Mouse (Mus musculus) B cell, adult 2 months (primary cell): Measurements from ENCODE around the gene Tnr.
"Not testable (repeated sequence)": the region's sequence is repeated elsewhere in the genome, so short reads cannot be mapped to it uniquely, and the experiment has no call there.

Source experiments
- DNase-seq, 2 experiments: peaks; one replicate each; pipeline ENCODE4 v3.0.0; 2022

Gene Tnr

GRCm38 (mm10) chr1:159889012-159889765 lies 365.6 kb downstream of the Tnr start:
- no peak for DNase-seq

- DNase-seq = no peak
Observed at GRCm38 (mm10) chr1:159890524-159890923, 367.0 kb downstream of the Tnr start.

GRCm38 (mm10) chr1:159895094-159895493 lies 371.5 kb downstream of the Tnr start:
- no peak for DNase-seq

DNA sequence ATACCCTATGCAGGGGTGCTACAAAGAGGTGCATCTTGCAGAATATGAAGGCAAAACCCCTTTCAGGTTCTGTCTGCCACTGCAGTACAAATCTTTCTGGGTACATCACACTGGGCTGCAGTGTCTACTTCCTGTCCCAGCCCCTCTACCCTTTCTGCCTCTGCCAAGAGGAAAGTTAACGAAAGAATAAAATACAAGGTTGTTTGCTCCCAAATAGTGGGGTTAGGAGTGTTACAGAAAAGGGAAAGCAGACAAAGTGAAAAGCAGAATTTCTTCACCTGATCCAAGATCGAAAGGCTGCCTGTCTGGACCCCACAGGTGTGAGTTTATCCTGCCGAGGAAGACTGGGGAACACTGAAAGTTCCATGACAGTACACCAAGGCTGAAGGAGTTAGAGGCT lies 376.4 kb downstream of the Tnr start:
- DNase-seq = no peak

- no peak for DNase-seq
Observed at GRCm38 (mm10) chr1:159900639-159901038, 377.1 kb downstream of the Tnr start.

DNA sequence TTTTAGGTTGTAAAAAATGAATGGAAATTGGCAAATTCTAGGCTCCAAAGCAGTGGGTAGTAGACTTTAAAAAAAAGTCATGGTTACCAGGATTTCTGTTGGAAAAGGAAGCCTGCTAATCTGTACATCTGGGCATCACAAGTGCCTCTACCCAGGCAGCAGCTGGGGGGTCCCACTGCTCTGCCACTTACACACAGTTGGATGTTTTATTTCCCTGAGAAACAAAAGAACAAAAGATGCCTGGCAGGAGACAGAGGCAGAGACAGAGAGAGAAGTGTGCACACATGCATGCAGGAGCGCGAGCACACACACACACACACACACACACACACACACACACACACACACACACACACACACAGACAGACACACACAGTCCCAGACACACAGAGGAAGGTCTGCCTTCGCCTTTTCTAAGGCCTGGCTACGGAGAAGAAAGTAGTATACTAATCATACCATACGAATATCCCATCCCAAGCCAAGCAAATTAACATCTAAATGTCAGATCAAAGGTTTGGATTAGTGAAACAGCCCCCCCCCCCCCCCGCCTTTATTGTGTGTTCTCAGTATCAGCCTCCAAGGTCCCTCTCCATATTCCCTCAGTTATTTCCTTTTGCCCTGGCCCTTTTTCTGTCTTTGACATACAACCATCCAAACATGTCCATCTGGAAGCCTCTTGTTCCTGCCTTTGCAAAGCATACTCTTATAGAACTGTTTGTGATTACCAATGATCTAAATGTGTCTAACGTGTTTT lies 378.0 kb downstream of the Tnr start:
- DNase-seq = no peak

- no peak for DNase-seq
Observed at GRCm38 (mm10) chr1:159902120-159902497, 378.5 kb downstream of the Tnr start.

GRCm38 (mm10) chr1:159911006-159911405 lies 387.4 kb downstream of the Tnr start:
- DNase-seq = peak; percentile 82 to 85

DNA sequence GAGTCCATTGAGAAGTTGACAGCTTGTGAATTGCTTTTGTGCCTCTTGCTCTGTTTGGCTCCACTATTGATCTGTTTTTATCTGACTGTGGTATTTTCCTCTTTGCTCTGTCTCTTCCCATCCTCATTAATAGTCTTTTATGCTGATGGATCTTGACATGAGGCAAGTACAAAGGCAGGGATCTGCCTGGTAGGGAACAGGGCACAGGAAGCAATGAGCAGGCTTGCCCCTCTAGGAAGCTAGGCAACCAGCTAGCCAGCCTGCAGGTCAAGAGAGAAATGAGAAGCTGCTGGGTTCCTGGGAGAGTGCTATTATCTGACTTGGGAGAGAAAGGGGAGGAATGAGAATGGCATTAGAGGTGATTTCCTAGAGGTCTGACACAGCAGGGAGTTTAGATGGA lies 391.2 kb downstream of the Tnr start:
- DNase-seq = no peak

DNA sequence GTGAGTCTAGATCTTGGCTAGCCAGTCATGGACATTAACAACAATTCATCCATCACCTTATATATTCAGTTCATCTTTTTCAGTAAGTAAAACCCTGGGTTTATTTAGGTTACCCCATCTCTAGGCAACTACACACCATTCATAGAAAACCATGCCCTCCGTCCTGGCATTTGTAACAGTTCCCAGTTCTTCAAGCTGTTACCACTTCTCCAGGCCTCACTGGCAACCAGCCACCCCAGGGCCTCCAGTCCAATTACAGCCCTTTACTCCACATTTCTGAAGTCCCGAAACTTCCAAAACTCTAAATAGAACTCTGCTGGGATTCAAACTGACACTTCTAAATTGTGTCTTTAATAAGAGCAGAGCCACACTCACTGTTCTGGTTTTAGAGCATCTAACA lies 397.0 kb downstream of the Tnr start:
- no peak for DNase-seq

- DNase-seq = no peak
Observed at GRCm38 (mm10) chr1:159923010-159923409, 399.4 kb downstream of the Tnr start.

GRCm38 (mm10) chr1:159924105-159924504 lies 400.5 kb downstream of the Tnr start:
- no peak for DNase-seq

DNA sequence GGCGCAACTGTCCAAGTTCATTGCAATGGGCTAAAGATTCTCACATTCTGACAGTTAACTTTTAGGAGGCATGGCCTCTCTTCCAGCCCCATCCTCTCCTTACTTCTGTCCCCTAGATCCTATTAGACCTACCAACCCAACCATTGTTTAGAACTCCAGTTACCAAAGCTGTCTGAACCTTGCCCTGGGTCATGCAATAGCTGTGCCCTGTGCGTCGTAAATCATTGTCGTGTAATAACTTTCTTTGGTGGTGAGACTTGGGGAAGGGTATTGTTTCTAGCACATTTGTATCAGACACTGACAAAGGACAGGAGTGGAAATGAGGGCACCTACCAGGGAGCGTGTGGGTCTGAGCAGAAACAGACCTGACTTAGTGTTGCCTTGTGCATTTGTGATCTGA lies 401.1 kb downstream of the Tnr start:
- no peak for DNase-seq

GRCm38 (mm10) chr1:159928681-159929335 lies 405.2 kb downstream of the Tnr start:
- DNase-seq = no peak

GRCm38 (mm10) chr1:159932092-159932491 lies 408.5 kb downstream of the Tnr start:
- no peak for DNase-seq

DNA sequence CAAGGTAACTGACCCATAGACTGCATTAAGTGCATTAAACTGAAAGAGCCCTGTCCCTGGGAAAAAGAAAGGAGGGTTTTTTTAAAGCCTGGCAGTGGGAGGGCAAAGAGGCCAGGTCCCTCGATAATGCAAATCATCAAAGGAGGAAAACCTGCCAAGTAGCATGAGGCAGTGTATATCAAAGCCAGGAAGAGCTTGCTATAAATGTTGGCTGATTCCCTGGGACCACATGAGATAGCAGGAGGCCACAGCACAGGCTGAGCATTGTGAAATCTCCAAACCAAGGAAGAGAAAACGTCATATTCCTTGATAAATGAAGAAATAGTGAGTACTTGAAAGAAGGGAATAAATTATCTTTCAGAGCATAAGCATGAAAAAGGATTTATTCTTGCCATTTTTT lies 409.0 kb downstream of the Tnr start:
- no peak for DNase-seq

GRCm38 (mm10) chr1:159938449-159938848 lies 414.9 kb downstream of the Tnr start:
- DNase-seq = peak in 1 of 2 experiments; percentile 7

DNA sequence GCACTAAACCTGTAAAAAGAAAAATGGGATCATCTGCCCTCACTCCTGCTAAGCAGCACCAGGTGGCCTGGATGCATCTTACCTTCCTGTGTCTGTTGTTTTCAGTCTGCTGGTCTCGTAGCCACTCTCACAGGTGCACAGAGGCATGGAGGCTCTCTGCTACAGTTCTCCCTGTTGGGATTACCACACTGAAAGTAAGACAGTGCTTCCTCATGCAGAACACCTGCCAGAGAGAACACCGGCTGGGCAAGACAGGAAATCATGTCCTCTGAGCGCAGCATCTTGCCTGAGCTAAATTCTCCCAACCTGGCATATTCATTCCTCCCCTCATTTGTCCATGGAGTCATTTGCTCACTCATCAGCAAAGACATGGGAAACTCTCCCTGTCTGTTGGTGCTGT lies 415.8 kb downstream of the Tnr start:
- DNase-seq = peak; percentile 16 to 26

- DNase-seq = peak; percentile 31 to 39
Observed at GRCm38 (mm10) chr1:159953526-159953925, 430.0 kb downstream of the Tnr start.

DNA sequence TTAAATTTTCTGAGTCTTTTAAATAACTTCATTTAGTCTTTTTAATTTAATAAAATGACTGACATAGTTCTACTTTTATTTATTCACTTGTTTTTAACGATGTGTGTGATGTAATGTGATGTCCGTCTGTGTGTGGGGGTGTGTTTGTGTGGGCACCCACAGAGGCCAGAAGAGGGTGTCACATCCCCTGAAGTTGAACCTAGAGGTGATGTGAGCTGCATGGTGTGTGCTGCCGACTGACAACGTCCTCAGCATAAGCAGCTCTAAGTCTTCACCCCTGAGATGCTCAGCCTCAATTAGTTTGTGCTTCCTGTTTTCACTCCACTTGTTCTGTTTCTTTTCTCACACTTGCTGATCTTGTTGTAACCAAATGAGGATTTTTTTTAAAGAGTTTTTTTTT lies 439.8 kb downstream of the Tnr start:
- DNase-seq = peak; percentile 40 to 46

DNA sequence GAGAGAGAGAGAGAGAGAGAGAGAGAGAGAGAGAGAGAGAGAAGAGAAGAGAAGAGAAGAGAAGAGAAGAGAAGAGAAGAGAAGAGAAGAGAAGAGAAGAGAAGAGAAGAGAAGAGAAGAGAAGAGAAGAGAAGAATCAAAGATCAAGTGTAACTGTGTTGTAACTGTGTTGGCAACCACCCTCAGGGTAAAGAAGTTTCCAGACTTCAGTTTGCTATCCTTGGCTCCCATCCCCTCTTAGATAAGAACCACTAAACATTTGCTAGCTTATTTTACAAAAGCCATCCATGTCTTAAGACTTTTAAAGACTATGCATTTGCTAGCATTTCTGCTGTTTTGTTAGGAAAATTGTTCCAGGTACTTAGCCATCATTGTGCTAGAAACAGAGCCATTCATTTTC lies 442.7 kb downstream of the Tnr start:
- DNase-seq = not testable (repeated sequence)

DNA sequence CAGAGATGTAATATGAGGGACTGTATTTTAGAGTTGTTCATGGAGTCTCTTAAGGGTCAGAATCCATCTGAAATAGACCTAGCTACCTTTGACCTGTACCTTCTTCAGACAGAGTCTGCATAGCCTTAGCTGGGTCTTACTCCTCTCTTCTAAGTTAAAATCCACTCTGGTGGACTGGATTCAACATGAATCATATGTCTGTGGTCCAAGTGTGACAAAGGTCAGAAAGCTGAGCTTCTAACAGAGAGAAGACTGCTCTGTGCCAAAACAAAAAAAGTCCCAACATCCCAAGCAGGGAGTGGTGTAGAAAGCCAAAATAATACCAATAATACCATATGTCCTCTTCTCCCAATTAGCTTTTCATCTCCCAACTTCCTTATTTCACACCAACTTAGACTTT lies 444.8 kb downstream of the Tnr start:
- DNase-seq = no peak

GRCm38 (mm10) chr1:159977786-159978185 lies 454.2 kb downstream of the Tnr start:
- no peak for DNase-seq

DNA sequence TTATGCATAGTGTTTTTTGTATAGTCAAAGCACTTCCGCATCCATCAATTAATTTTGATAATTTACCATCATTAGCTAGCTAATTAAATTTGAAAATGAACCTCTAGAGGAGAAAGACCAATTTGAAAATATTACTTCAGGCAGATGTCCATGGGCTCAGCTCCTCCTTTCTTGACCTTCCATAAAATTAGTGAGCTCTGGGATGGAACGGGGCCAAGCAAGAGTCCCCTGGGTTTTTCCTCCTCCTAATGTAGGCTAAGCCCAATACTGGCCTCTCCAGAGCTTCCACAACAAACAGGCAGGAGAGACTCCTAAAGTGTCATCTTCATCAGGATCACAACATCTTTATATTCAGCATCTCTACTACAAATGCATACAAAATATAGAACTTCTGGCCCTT lies 455.5 kb downstream of the Tnr start:
- DNase-seq = no peak
